Mouse (Mus musculus) kidney, postnatal 4 days (tissue): Measurements from ENCODE around the gene Trim14.
A peak's percentile ranks its signal among the peaks of the same experiment; 100 is the strongest.

Experiments
- DNase-seq, 2 experiments: peaks; one replicate each; pipeline ENCODE4 v3.0.0; 2021; ENCODE audit warnings: mixed read lengths in 2 of 2

Trim14 gene

DNA sequence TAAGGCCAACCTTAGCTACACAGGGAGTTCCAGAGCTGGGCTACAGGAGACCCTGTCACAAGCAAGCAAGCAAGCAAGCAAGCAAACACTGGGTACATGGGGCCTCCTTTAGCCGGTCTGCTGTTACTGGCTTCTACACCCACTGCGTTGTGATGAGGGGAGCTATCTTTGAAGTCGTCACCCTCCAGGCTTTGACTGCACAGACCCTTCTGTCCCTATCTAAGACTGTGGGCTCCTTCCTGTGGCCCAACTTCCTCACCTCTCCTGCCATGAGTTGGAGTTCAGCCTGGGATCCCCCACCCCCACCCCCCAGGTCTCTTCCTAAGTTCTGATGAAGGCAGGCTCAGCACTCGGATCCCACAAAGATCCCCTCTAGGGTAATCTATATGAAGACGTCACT lies 26.1 kb upstream of the Trim14 start:
- no peak for DNase-seq

DNA sequence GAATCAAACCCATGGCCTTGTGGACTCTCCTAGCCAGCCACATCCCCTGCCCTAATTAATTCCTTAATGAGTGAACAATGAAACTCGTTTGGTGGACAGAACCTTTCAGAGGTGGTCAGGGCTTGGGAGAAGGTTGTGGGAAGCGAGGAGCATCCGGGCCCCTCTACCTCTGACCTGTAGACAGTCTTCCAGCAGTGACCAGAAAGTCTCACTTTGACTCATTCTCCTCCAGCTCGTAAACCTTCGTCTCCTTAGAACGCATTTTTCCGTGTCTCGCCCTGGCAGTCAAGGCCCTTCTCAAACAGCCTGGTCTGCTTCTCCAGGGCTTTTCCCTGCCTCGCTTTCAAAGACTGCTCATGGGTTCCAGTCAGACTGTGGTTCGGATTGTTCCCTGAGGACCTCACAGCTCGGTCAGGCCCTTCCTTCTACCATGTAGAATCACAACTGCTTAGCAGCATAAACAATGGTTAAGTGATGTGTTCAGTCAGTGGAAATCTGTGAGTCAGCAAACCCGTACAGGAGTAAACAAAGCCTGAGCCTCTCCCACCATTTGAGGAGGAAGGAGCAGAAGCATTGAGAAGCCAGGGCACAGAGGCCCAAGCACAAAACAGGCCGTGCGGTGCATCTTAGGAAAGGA lies 24.2 kb upstream of the Trim14 start:
- no peak for DNase-seq

DNA sequence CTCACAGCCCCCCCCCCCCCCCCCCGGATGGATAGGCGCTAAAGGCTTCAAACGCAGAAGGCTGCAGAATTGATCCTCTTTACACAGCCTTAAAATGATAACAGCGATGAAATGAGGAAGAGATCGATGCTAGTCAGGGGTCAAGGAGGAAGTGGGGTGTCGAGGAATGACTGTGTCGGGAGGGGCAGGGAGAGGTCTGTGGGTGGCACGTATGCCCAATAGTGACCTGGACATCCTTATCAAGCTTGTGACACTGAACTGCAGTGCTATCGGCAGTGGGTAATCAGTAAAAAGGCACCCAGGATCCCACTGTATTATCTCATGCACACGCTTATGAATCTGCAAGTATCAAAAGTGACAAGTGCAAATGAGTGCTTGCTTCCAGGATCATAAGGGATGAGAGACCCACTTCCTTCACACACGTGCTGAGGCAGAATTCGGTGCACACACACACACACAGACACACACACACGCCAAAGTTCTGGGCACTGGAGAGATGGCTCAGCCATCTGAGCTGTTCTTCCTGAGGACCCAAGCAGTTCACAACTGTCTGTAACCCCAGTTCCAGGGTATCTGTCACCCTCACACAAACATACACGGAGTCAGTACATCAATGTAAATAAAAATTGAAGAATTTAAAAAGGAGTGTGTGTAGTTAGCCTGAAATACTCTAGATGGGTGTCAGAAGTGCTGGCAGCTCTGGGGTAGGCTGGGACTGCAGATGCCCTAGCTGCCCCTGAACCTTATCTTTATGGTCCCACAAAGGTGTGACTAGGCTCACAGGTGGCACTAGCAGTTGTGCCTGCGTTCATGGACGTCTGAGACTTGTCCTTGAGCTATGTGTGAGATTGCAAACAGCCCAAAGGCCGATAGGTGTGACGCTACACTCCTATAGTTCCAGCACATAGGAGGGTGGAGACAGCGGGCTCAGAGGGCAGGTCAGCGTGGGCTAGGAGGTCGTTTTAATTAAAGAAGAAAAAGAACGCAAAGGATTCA lies 23.0 kb upstream of the Trim14 start:
- DNase-seq, result no peak

DNA sequence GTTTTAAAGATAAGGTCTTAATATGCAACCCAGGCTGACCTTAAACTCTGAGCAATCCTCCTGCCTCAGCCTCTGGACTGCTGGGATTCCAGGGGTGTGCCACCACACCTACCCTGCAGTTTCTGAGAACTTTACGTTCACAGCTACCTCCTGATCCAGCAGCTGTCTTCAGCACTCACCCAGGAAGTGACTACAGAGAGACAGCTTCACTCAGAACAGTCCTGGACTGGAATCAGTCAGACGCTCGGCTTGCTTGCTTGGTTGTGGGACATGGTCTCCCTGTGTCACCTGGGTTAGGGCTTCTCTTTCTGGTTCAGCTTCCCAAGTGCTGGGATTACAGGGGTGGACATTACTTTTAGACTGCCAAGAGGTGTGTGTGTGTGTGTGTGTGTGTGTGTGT lies 21.0 kb upstream of the Trim14 start:
- DNase-seq, result no peak

DNA sequence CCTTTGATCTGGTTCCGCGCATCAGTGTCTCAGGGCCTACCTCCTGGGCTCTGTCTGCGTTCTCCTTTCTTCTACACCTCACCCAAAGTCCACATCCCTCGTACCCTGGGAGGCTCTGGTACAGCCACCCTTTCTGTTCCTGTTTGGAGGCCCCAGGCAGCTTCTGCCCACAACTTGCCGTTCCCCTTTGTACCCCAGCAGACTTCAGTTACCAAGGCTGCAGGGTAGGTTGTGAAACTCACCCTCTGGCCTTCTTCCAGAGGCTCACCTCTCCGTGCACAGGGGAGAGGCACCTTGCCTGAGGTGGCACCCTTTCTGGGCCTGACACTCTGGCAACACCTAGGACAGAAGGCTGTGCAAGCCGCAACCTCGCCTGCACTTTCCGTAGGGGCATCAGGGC lies 19.8 kb upstream of the Trim14 start:
- no peak for DNase-seq

DNA sequence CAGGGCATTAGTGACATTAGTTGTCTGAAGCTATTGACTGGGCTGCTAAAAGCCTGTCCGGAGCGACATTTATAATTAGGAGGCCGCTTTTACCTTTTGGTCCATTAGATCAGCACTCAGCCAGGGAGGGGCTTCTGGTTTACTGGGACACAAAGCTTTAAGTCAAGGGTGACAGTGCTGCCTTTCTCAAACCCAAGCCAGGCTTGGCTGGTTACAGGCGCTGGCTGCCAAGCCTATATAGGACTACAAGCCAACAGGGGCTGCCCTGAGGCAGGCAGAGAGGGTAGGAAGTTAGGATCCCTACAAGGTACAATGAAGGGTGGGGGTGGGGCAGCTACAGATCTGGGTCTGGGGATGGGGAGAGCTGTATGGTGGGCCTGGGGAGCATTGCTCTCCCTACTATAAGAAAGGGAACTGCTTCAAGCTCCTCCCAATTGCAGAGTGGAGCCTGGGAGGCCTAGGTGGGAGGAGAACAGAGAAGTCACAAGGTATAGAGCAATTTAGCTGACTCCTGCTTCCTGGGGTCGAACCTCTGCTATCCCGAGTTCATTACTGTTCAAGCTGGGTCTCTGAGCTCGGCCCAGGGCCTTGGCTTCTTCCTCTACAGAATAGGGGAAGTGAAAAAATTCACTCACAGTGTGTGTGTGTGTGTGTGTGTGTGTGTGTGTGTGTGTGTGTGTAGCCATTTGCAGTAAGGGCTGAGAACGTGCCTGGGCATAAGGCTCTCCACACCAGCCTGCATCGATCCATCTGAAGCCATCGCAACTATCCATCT lies 18.5 kb upstream of the Trim14 start:
- DNase-seq, result no peak

DNA sequence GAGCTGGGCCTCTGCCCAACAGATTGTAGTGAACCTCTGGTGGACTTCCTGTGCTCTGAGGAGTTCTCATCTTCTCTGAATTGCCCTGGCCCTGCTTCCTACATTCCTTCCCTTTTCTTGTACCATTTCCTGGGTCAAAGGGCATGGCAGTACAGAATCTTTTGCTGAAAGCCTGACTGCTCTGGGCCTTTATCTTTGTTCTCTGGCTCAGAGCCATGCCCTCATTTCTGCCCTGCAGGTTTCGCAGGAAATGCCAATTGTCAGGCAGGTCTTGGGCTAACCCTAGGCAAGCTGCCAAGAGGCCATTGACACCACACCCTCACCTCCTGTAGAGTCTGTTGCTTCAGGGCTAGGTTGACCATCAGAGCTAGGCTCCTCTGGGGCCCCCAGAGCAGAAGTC lies 17.9 kb upstream of the Trim14 start:
- peak; percentile 50 to 64 for DNase-seq

DNA sequence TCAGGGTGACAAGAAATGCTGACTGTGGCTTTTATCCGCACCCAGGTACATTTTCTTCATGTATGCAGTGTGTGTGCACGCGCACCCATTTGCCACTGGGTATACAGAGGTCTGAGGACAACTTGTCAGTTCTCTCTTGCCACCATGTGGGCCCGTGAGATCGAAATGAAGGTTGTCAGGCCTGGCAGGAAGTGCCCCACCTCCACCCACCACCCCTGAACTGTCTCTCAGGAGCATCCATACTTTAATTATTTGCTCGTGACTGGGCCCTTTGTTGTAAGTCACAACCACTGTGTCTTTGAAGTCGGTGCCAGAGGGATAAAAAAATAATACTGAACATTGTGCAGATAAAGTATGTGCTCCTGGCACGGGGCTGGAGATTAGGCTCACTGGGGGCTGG lies 14.5 kb upstream of the Trim14 start:
- no peak for DNase-seq

DNA sequence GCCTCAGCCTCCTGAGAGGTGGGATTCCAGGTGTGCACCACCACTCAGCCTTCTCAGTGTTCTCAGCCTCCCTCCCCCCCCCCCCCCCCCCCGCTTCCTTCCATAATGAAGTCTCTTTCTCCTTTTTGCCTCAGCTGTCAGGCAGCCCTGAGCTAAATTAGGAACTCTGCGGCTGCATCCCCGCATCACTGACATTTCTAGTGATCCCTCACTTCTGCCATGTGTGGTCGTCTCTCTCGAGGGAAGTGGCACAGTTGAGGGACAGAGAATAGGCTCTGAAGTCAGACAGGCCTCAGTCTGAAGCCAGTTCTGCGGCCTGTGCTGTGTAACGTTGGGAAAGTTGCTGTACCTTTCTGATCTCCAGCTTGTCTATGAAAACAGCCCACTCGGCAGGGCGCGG lies 14.0 kb upstream of the Trim14 start:
- no peak for DNase-seq

DNA sequence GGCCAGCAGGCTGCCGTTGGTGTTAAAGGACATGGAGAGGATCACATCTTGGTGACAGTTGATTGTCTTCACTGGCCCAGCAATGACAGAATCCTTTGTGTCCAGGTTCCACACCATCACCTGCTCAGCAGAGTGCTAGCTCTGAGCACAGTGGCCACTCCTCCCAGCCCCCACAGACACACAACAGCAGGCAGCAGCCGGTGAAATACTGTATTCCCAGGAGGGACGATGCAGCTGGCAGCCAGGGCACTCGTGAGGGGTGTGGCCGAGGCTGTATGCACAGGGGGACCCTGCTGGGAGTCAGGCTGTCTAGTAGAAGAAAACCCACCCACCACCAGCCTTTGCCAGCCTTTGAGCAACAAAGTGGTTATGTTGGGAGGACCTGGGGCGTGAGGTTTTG lies 10.8 kb upstream of the Trim14 start:
- no peak for DNase-seq

DNA sequence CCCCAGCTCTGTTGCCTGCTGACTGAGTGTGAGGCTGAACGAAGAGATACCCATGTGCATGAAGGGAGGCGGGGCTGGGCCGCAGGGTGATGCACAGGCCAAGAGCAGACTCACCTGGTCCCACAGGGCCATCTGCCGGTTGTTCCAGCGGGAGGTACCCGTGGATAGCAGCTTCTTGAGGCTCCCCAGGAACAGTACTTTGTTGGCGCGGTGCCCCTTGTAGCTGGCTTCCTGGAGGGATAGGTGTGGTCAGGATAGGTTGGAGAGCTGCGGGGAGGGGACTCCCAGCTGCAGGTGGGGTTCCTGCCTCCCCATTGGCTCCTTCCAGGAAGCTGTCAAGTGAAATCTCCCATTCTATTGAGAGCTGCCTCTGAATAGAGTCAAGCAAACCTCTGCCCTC lies 9.6 kb upstream of the Trim14 start:
- DNase-seq, result peak in 1 of 2 experiments; percentile 40

DNA sequence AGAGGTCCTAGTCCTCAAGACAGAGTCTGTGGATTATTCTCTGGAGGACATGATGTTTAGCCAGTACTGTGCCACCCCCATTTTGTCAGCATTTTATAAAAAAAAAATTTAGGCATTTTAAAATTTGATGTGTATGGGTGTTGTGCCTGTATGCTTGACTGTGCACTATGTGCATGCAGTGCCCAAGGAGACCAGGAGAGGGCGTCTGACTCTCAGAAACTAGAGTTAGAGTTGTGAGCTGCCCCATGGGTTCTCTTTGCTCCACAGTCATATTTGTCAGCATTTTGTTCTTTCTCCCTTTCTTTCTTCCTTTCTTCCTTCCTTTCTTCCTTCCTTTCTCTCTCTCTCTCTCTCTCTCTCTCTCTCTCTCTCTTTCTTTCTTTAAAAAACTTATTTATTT lies 8.4 kb upstream of the Trim14 start:
- peak; percentile 40 to 49 for DNase-seq

DNA sequence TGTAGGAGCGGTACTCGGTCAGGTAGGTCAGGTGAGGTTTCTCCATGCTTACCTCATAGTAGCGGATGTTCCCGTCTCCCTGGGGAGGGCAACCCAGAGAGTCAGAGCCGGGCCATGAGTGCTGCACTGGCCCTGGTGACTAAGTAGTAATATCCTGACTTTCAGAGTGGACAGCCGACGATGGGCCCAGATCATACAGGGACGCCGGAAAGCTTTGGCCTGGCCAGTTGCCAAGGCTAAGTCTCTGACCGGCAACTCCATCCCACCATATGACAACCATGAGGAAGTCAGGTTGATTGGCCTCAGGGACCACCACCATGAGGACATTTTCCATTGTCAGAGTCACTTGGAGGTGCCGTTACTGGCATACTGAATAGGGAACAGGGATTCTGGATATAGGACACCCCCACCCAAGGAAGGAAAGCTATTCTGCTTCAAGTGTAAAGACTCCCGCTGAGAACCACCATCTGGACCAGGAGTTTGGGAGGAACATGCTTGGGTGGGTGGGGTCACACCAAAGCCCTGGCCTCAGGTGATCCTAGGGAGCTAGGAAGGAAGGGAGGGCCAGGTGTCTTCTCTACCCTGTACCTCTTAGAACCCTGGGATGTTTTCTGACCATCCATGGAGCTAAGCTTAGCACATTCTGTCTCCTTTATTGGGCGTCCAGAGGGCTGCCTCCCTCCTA lies 7.6 kb upstream of the Trim14 start:
- no peak for DNase-seq

DNA sequence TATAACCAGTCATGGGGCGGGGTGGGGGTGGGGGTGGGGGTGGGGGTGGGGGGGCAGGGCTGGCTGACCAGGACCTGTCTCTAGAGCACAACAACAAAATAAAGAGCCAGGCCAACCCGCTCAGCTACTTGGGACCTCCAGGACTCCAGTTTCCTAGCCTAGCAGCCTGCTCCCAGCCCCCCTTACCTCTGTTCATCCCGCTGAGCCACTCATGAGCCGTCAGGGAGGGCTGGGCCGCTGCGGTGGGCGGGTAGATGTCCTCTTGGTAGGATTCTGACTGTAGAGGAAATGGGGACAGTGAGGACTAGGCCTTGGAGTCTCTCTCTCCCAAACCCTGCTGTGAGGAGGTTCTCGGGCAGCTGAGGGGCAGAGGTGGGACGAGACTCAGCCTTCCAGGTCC lies 5.8 kb upstream of the Trim14 start:
- no peak for DNase-seq

DNA sequence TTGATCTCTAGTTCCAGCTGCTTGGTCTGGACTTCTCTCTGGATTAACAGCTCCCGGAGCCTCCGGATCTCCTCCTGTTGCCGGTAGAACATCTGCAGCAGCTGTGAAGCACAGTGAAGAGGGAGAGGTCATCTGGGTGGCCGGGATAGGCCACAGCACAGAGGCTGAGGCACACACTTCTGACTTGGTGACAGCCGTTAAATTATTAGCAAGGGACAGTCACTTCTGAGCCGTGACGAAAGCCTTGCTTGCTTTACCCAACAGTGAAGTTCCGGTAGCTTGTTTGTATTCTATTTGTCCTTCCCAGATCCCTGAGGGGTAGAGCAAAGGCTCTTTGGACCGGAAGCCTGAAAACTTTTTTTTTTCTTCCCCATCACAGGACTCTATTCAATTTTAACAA lies 3.2 kb upstream of the Trim14 start:
- DNase-seq, result no peak

DNA sequence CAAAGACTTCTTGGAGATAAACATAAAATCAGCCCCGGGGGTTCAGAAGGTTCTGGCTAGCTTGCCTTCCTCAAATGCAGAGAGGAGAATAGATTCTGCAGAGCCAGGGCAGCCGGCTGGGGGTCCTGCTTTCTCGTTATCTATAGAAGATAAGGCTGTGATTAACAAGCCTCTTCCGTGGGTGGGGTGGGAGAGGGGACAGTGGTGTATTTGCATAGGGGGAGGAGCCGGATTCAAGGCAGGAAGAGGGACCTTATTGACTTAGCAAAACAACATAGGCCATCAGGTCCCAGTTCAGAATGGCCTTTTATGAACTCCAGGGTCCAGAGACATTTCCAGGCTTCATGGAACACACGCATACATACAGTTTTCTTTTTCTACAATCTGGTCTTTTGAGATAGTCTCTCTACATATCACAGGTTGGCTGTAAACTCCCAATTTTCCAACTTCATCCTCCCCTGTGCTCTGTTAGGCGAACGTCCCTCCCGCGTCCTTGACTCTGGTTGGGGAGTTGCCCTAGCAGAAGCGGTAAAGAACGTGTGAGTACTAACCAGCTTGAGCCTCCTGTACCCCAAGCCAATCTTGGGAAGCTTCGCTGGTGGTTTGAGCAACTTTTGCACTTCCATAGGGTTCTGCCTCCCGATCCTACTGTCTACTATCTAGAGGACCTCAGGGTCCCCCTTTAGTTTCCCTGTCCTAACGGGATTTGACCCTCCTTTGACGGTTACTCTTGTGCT lies 679 bp downstream of the Trim14 start:
- peak in 1 of 2 experiments; percentile 19 for DNase-seq

DNA sequence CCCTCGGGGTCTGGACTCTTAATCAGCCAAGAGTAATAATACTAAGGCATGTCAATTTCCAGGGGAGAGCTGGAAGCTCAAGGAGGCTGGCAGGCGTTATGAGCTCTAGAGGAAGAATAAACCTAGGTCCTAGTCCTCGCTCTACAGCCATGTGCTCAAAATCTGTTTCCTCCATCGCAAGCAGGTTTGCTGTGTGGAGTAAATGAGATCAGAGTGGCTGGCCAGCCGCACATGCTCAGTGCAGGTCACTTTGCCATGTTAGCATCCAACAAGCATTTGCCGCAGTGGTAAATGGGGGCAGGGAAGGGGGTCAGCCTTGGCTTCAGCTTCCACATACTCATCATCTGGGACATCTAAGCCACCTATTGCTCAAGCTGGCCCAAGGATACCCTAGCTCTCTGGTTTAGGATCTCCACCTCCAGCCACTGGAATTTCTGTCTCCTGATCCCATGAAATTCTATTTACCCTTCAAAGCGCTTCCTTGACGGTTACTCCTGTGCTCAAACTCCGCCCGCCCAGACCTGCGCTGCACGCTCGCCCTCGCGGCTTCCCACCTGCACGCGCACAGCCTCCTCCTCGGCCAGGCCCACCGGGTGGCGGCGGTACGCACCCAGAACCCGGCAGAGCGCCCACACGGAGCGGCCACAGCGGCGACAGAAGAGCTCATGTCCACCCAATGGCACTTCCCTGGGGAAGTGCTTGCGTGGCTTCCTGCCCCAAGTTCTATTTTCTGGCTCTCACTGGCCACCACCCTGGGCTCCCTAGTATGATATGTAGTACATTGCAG lies 1.8 kb downstream of the Trim14 start:
- DNase-seq, result peak; percentile 31 to 49

DNA sequence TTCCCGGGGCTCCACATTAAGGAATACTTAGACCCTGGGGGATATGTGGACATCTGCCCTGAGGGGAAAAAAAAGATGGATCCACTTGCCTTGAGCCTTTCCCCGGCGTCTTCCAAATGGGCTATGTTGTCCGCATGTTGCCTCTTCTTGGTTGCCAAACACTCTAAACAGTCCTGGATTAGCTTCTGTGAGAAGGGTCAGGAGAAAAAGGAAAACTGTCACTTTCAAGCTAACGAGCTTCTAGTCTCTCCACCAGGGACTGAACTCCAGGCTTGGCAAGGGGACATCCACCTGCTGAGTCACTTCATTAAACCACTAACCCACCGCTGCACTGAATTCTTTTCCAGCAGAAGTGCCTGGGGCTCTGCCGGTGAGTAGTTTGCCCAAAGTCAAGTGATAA lies 3.0 kb downstream of the Trim14 start:
- no peak for DNase-seq

DNA sequence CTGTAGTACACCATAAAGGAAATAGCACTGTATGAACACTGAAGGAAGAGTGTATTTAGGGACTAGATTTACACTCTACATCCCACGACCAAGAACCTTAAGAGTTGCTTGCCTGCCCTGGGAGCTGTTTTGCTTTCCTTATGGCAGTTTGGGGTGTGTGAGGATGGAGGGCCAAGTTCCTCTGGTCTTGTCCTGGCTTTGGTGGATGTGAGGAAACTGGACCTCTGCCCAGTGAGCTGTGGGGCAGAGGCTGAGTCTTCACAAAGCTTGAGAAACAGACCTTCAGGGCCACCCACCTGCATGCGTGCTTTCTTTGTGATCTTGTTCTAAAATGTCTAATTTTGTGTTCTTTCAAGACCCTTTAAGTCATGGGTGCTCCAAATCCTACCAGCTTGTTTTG lies 3.4 kb downstream of the Trim14 start:
- no peak for DNase-seq

DNA sequence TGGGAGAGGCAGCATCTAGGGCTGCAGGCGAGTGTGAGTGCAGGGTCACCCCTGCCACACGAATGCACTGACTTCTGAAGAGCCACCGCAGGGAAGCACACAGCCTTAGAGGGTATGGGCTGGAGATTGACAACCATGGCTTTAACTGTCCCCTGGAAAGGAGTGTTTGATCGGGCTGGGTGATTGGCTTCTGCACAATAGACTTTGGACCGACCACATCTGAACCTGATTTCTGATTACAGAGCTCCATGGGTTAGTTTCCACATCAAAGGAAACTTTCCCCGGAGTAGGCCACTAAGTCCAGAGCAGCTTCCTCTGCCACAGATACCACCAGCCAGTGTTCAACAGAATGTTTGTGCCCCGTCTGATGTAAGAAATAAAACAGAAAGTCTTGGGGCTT lies 6.2 kb downstream of the Trim14 start:
- no peak for DNase-seq

DNA sequence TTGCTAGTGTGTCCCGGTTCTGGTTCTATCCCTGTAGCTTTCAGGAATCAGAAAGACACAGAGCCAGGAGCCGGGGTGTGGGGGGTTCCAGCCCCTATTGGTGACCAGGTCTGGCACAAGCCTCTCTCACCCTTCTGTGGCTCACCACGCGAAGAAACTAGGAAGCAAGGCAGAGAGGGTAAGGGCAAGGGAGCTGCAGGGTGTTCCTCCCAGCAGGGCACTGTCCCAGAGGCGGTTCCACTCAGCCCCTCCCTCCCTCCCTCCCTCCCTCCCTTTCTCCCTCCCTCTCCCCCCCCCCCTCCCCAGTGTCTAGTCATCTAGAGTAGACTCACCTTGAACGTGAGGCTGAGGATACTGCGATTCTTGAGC lies 8.4 kb downstream of the Trim14 start:
- peak in 1 of 2 experiments; percentile 38 for DNase-seq
